Mouse (Mus musculus): ENCODE measurements at regions not wholly inside any gene's neighbourhood (a gene's known extent, or its start where the extent isn't known, plus 50 kb on each side); places are given as distances from the start of the nearest gene placed in this dataset.
"Not testable (repeated sequence)": the region's sequence is repeated elsewhere in the genome, so short reads cannot be mapped to it uniquely, and the experiment has no call there.

GRCm38 (mm10) chr9:51661911-51662310 is 103.2 kb upstream of the Arhgap20 start:
- DNase-seq (ENCODE audit: low spot score in 2 of 2) = no peak

DNA sequence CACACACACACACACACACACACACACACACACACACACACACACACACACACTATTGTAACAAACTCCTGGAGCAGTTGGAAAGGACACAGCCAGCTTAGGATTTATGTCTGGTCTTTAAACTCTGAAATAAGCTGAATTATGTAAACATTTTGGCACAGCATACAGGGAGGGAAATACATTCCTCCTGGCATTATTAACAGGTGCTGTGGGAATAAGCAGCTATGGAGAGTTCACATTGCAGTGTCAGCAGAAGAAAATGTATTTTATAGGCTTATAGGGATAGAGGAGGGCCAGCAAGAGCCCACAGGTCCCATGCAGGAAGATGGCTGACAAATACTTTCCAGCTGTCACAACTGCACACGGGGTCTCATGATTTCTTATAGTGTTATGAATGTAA is 100.8 kb upstream of the Arhgap20 start:
- no peak for DNase-seq (ENCODE audit: low spot score in 2 of 2)

- no peak for DNase-seq (ENCODE audit: low spot score in 2 of 2)
Measured at GRCm38 (mm10) chr9:51664876-51665275, 100.3 kb upstream of the Arhgap20 start.

DNA sequence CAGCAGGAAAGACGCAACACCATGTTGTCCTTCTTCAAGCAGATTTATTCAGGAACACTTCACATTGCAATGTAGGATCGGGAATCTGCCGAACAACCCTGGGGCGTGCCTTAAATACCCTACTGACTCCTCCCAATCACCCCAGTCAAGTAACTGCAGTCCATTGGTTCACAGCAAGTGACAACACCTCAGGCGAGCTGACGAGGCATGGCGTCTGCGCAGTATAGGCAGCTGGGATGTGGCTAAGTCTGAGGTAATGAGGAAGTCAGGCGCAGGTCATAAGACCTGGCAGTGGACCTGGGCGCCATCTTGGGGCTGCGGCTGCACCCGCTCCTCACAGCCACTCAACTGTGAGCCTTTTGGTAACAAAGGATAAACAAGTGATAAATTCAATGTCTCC is 96.2 kb upstream of the Arhgap20 start:
- DNase-seq (ENCODE audit: low spot score in 2 of 2) = not testable (repeated sequence)

- no peak for DNase-seq (ENCODE audit: low spot score in 2 of 2)
Measured at GRCm38 (mm10) chr9:51670531-51670930, 94.6 kb upstream of the Arhgap20 start.

DNA sequence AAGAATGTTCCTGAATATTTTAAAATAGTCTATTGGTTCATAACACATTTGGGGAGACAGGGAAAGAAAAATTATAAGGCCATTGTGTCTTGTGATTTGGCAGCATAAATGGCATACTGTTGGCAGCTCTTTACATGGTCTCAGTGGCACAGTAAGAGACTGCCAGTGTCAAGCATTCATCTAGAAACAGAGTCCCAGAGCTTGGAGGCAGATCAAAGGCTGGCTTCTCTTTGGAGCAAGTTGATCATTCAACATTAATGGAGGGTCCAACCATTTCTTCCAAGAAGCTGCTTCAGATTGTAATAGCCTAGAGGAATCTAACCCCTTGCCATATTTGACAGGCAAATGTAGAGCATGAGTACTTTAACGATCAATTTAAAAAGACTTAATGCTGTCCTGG is 78.6 kb upstream of the Arhgap20 start:
- peak in 1 of 2 experiments; percentile 6 for DNase-seq (ENCODE audit: low spot score in 2 of 2)

- no peak for DNase-seq (ENCODE audit: low spot score in 2 of 2)
Measured at GRCm38 (mm10) chr9:51714326-51714725, 50.8 kb upstream of the Arhgap20 start.
